Mouse (Mus musculus): Measurements from ENCODE around the gene Hmcn1. TPM values are rescaled to one million over a fixed set of nuclear protein-coding genes. Genes with fewer than 3 reads are reported as not detected.

Gene Hmcn1
- polyA plus RNA-seq, 1 experiment from 2014 or later = 8.9 TPM

Other genes with a start within 250 kb of the Hmcn1 start
- gene Gm47985, start 189.1 kb upstream of the Hmcn1 start, polyA plus RNA-seq (2014; fragmentation: Nextera tagmentation; extraction: Ambion mirVana) = 0.46 and 0.54 TPM in 2 replicates
- gene Gm8947, start 198.9 kb upstream of the Hmcn1 start, polyA plus RNA-seq (2014; fragmentation: Nextera tagmentation; extraction: Ambion mirVana) = 0.29 TPM in 1 of 2 replicates, not detected in the other
- 0.31 TPM in 1 of 2 replicates, not detected in the other for gene Gm47995, start 205.0 kb upstream of the Hmcn1 start, polyA plus RNA-seq (2014; fragmentation: Nextera tagmentation; extraction: Ambion mirVana)
- gene 3110040M04Rik, start 210.7 kb upstream of the Hmcn1 start, polyA plus RNA-seq (2014; fragmentation: Nextera tagmentation; extraction: Ambion mirVana) = 0.30 and 0.66 TPM in 2 replicates
- not detected in 2 replicates for gene Gm47996, start 216.7 kb upstream of the Hmcn1 start, polyA plus RNA-seq (2014; fragmentation: Nextera tagmentation; extraction: Ambion mirVana)

Data from neural tube, embryonic 11.5 days (tissue).